Mouse (Mus musculus) hindbrain, embryonic 14.5 days (tissue): ENCODE data around the gene Serpinc1. TPM values are rescaled to one million over a fixed set of nuclear protein-coding genes. Genes with fewer than 3 reads are reported as not detected.

ENCODE experiments used
- ATAC-seq: fragments of 200-750 bp; cut with Nextera tagmentation; 2 replicates; pipeline ENCODE4 v1.8.0; 2017; ENCODE audit warnings: moderate number of reproducible peaks, mild to moderate bottlenecking, moderate TSS enrichment, moderate library complexity; ENCODE audit not compliant: low FRiP score
- DNase-seq: peaks from one replicate; pipeline ENCODE4 v3.0.0-alpha.2; 2015; ENCODE audit warnings: low spot score
- H3K27ac ChIP-seq: fragments of 300-500 bp; sonication (generic); 2 replicates; pipeline ENCODE4 v1.5.1; 2014; ENCODE audit warnings: mild to moderate bottlenecking, moderate library complexity
- H3K27me3 ChIP-seq: fragments of 300-500 bp; sonication (generic); 2 replicates; pipeline ENCODE4 v1.6.1; 2014; ENCODE audit warnings: mild to moderate bottlenecking, low read length, mixed read lengths; ENCODE audit not compliant: control insufficient read depth, insufficient read depth
- H3K36me3 ChIP-seq: fragments of 300-500 bp; sonication (generic); replicated peaks from 2 replicates; pipeline ENCODE4 v1.6.1; 2014; ENCODE audit not compliant: control insufficient read depth, insufficient read depth
- H3K4me1 ChIP-seq: fragments of 300-500 bp; sonication (generic); replicated peaks from 2 replicates; pipeline ENCODE4 v1.6.1; 2014; ENCODE audit warnings: antibody characterized with exemption, low read length, mixed read lengths; ENCODE audit not compliant: control insufficient read depth, insufficient read depth
- H3K4me2 ChIP-seq: fragments of 300-500 bp; sonication (generic); replicated peaks from 2 replicates; pipeline ENCODE4 v1.6.1; 2014; ENCODE audit warnings: mild to moderate bottlenecking, moderate library complexity
- H3K4me3 ChIP-seq: fragments of 300-500 bp; sonication (generic); replicated peaks from 2 replicates; pipeline ENCODE4 v1.5.1; 2014; ENCODE audit warnings: mild to moderate bottlenecking, low read length
- H3K9ac ChIP-seq: fragments of 300-500 bp; sonication (generic); 2 replicates; pipeline ENCODE4 v1.6.1; 2014
- H3K9me3 ChIP-seq: fragments of 300-500 bp; sonication (generic); 2 replicates; pipeline ENCODE4 v1.6.1; 2016; ENCODE audit warnings: low read length; ENCODE audit not compliant: control insufficient read depth
- WGBS: fragments of 180-500 bp; shearing (Covaris S2); extraction: QIAGEN DNeasy Blood & Tissue Kit; methylation state at CpG from one replicate; pipeline ENCODE4 v1.1.7; 2014; 5-methylcytosine and 5-hydroxymethylcytosine counted together
- polyA plus RNA-seq: library from polyadenylated mRNA; unstranded; fragments of >200 nt; fragmentation: Nextera tagmentation; extraction: Ambion mirVana; gene quantifications from 2 replicates; pipeline ENCODE4 v1.2.1, GENCODE M21; 2014

Serpinc1 gene
- polyA plus RNA-seq, 1 experiment from 2014 or later = 3.3 TPM

DNA sequence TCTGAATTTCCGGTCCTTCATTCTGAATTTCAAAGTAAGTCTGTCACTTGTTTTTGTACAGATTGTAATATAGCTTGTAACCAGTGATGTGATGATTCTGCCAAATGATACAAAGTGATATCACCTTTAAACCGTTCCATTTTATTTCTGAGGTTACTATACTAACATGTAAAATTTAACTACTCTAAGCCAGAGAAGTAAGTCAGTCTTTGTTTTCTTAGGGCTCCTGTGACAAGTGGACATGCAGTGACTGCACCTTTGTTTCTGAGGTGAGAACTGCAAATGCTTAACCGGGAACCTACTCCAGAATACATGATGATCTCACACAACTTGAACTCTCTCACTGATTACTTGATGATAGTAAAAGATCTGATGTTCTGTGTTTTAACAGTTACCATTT is 59.6 kb downstream of the Serpinc1 start:
- ATAC-seq (no peak), DNase-seq (no peak)
- Histone ChIP-seq H3K9ac (peak overlapping the region; percentile 37), H3K9me3 (no peaks in the 10 kb centered on the region), H3K27me3 (no peaks in the 10 kb centered on the region), H3K4me2 (peak overlapping the region; percentile 98), H3K27ac (no peak overlapping the region), H3K4me1 (peaks cover 29% of the 10 kb centered on the region; the same call in 1 of the 2 replicates), H3K4me3 (peak overlapping the region; percentile 87), H3K36me3 (peaks cover 67% of the 10 kb centered on the region)
- WGBS = 46% methylated on average over 3 of the region's 3 CpGs

DNA sequence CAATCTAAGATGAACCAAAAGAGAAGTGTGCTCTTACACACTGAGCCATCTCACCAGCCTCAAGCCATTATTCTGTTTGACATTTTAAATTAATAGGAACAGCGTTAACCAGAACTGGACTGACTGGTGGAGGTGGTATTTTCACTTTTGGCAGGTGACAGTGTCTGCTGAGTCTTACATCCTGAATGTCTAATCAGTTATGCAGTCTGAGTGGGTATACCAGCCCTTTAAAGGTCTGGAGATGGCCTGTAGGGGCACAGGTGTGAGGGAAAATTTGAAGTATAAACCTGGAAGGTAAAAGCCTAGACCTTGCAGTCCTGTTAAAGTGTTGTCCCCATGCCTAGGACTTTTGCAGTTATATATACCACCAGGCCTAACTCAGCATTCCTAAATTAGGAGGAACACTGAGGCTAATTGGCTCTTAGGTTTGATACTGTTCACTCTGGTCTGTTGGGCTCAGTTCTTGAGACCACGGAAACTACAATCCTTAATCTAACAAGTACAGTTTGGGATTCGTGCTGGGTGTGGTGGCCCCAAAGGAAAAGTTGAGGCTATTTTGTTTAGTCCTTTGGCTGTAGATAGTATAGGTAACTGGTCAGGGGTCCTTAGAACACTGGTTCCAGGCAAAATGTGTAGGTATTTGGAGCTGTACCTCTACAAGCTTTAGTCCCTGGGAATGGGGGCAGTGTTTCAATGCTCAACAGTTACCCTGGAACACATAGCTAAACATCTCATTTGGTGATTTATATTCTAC is 60.8 kb downstream of the Serpinc1 start:
- WGBS = 9% methylated on average over 3 of the region's 3 CpGs
- Histone ChIP-seq H3K4me1 (peaks cover 19% of the 10 kb centered on the region; the same call in 1 of the 2 replicates), H3K27me3 (no peaks in the 10 kb centered on the region), H3K36me3 (peaks cover 73% of the 10 kb centered on the region), H3K27ac (no peak overlapping the region; the same call in 1 of the 2 replicates), H3K4me2 (no peak overlapping the region), H3K9ac (0 out of 2 replicates have a peak overlapping the region, but pooled peaks have one; percentile 24), H3K9me3 (no peaks in the 10 kb centered on the region), H3K4me3 (no peak overlapping the region)
- DNase-seq = no peak
- ATAC-seq = no peak

DNA sequence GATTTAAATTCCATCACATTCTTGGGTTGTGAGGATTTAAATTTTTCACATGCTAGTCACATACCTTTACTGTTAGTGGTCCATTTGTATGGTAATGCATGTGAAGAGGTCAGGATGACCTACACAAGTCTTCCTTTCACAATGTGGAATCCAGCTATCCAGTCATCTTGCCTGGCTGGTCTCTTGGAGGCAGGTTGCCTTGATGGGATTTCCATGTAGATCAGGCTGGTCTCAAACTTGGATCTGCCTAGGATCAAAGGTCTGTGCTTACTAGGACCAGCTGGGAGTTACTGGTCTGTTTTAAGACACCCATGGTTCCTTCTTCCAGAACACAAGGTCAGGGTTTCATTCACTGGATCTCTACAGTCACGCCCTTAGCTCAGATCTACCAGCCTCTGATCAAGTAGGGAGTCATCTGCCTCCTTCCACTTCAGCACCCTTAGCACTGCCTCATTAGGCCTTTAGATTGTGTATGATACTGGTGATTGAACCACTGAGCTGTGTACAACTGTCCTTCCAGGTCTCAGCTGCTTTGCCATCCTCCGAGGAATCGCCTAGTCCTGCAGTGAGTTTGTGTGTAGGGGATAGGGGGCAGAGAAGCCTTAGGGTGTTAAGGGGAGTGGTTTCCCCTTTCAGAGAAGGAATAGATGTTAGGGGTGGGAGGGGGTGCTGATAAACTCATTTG is 61.5 kb downstream of the Serpinc1 start:
- 20% methylated on average over 3 of the region's 3 CpGs for WGBS
- peaks cover 19% of the 10 kb centered on the region; the same call in 1 of the 2 replicates for H3K4me1 ChIP-seq
- peak overlapping the region; percentile 33; the same call in 1 of the 2 replicates for H3K27ac ChIP-seq
- ATAC-seq = peak; percentile 4; the same call in 1 of the 2 replicates
- peaks cover 80% of the 10 kb centered on the region for H3K36me3 ChIP-seq
- H3K4me2 ChIP-seq = no peak overlapping the region
- peak; percentile 45 for DNase-seq
- no peaks in the 10 kb centered on the region for H3K9me3 ChIP-seq
- no peak overlapping the region for H3K4me3 ChIP-seq
- H3K27me3 ChIP-seq = no peaks in the 10 kb centered on the region
- H3K9ac ChIP-seq = no peak overlapping the region

DNA sequence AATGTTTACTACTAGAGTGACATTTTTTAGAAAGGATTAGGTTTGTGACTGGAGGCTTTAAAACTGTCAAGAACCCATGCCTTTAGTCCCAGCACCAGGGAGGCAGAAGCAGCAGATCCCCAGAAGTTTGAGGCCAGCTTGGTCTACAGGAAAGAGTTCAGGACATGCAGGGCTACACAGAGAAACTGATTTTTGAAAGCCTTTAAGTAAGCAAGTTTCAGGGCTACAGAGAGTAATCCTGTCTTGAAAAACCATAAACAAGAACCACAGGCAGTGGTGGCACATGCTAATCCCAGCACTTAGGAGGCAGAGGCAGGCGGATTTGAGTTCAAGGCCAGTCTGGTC is 62.0 kb downstream of the Serpinc1 start:
- Histone ChIP-seq H3K27me3 (no peaks in the 10 kb centered on the region), H3K4me3 (no peak overlapping the region), H3K36me3 (peaks cover 85% of the 10 kb centered on the region), H3K4me1 (peaks cover 19% of the 10 kb centered on the region; the same call in 1 of the 2 replicates), H3K9me3 (no peaks in the 10 kb centered on the region), H3K27ac (peak overlapping the region; percentile 33; the same call in 1 of the 2 replicates), H3K9ac (no peak overlapping the region), H3K4me2 (no peak overlapping the region)
- no peak for DNase-seq
- ATAC-seq = no peak
- WGBS = 60% methylated on average over 1 of the region's 1 CpGs

DNA sequence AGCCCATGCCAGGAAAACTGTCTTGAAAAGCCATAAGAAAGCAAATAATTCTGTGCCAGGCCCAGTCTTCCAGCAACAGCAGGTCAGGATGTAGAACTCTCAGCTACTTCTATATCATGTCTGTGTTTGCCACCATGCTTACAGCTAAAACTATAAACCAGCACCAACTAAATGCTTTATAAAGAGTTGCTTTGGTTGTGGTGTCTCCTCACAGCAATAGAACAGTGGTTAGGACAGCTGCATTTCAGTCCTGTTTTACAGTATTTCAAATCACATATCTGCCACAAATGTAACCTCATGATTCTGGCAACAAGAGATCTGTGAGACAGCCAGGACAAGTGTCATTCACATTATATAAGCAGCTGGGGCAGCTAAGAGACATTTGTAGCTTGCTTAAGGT is 62.5 kb downstream of the Serpinc1 start:
- H3K27ac ChIP-seq = 0 out of 2 replicates have a peak overlapping the region, but pooled peaks have one; percentile 26
- no peak for ATAC-seq
- H3K36me3 ChIP-seq = peaks cover 88% of the 10 kb centered on the region

DNA sequence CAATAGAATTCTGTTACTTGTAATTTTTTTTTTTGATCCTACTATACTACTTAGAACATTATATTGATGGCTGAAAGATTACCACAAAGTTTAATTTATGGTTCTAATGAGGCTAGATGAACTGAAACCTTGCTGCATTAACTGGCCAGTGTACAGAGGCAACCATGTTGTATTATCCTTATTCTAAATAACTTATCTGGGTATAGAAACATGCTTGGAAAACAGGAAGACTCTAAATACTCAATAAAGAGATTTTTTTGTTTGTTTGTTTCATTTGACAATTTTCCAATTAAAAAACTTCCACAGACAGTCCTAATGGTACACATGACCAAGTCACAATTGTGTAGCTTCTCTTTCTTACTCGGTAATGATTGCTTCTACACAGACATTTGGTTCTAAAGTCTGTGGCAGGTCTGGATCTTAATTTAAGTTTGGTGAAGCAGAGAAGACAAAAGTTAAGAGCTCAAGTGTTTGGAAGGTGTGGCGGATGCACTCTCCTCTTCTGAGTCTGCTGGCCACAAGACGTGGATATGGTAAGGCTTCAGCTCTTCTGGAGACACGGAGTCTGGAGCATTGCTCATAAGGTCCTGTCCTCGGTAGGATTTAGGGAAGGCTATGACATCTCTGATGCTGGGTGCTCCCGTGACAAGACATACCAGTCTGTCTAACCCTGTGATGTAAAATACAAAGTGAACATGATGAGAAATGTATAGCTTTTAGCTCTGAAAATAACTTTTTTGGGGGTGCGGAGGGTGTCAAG is 63.1 kb downstream of the Serpinc1 start:
- no peak for DNase-seq
- no peak overlapping the region for H3K4me3 ChIP-seq
- no peak overlapping the region for H3K4me2 ChIP-seq
- H3K27ac ChIP-seq = no peak overlapping the region
- H3K4me1 ChIP-seq = peaks cover 18% of the 10 kb centered on the region; the same call in 1 of the 2 replicates
- WGBS = 93% methylated on average over 7 of the region's 7 CpGs
- no peak for ATAC-seq
- H3K36me3 ChIP-seq = peaks cover 88% of the 10 kb centered on the region
- H3K9me3 ChIP-seq = no peaks in the 10 kb centered on the region
- no peak overlapping the region for H3K9ac ChIP-seq
- no peaks in the 10 kb centered on the region for H3K27me3 ChIP-seq

More for the DNA sequence above, 62.5 kb downstream of the Serpinc1 start:
- no peaks in the 10 kb centered on the region for H3K27me3 ChIP-seq
- no peak overlapping the region for H3K4me3 ChIP-seq
- peaks cover 19% of the 10 kb centered on the region; the same call in 1 of the 2 replicates for H3K4me1 ChIP-seq
- no peak for DNase-seq
- H3K9ac ChIP-seq = no peak overlapping the region
- H3K4me2 ChIP-seq = no peak overlapping the region
- H3K9me3 ChIP-seq = no peaks in the 10 kb centered on the region

DNA sequence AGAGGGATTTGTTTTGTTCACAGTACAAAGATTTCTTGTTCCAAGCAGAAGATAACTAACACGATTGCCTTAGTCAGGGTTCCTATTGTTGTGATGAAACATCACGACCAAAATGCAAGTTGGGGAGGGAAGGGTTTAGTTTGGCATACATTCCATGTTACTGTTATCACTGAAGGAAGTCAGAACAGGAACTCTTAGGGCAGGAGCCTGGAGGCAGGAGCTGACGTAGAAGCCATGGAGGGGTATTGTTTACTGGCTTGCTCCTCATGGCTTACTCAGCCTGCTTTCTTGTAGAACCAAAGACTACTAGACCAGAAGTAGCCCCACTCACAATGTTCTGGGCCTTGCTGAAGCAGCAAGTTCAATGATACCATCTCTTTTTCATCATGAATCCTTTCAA is 68.6 kb downstream of the Serpinc1 start:
- 90% methylated on average over 3 of the region's 3 CpGs for WGBS

More for the DNA sequence above, 68.6 kb downstream of the Serpinc1 start:
- no peak for DNase-seq
- H3K27me3 ChIP-seq = no peaks in the 10 kb centered on the region
- no peak overlapping the region for H3K9ac ChIP-seq
- H3K4me2 ChIP-seq = no peak overlapping the region
- no peaks in the 10 kb centered on the region for H3K9me3 ChIP-seq
- no peak overlapping the region for H3K27ac ChIP-seq
- H3K4me3 ChIP-seq = no peak overlapping the region
- H3K36me3 ChIP-seq = peaks cover 84% of the 10 kb centered on the region
- no peaks in the 10 kb centered on the region for H3K4me1 ChIP-seq
- no peak for ATAC-seq
